Mouse (Mus musculus) adrenal gland (tissue): Measurements from ENCODE around the gene Vps13d.
"Not testable (repeated sequence)": the region's sequence is repeated elsewhere in the genome, so short reads cannot be mapped to it uniquely, and the experiment has no call there.

ENCODE experiments used
- intact Hi-C: fragments of 180-260 bp; cut with DNase I; formaldehyde crosslinking; loops from one replicate; pipeline ENCODE4 v1.15.1; 2025

Gene Vps13d

DNA sequence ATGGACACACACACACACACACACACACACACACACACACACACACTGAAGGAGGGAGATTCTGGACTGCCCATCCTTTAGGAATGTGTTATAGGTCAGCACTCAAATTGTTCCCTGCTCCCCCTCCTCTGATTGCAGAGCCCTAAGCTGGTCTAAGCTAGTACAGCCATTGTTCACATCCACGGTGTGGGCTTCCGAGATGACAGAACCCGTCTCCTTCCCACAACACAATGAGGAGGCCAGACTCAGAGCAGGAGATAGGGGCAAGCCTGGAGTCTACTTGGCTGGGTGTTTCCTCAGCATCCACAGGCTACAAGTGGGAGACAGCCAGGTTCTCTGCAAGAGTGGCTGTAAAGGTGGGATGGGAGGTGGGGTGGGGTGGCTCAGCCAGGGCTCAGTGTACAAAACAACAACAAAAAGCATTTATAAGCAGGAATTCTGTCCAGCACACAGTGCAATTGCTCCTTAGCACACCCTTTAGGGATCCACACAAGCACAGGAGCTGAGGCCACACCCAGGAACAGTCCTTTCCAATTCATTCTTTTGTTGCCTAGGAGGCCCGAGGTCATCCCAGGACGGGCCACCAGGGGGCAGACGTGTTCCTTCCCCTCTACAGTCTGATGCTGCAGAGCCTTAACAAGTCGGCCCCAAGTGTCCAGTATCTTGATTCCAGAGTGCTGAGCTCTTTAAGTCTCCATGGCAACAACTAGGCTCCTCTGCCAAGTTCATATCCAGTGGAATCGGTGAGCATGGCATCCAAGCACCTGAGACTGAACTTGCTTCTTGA is 19.4 kb upstream of the Vps13d start:
- intact Hi-C loops: loop anchor here (1.0 kb wide), 1 partner anchor 73 kb away; no protein-coding TSS in a partner anchor

- intact Hi-C loops: no loop called here
These were observed 16.3 kb upstream of the Vps13d start for GRCm38 (mm10) chr4:145211076-145211475.

DNA sequence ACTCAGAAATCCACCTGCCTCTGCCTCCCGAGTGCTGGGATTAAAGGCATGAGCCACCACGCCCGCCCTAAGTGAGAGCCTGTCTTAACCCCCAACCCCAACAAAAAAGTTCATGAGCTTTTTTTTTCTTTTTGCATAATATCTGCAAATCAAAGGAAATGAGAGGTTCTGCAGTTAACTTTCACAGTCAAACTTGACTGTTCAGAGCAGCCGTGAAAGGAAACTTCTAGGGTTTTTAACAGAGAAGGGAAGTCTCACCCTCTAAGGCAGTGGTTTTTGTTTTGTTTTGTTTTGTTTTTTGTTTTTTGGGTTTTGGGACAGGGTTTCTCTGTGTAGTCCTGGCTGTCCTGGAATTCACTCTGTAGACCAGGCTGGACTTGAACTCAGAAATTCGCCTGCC is 15.8 kb upstream of the Vps13d start:
- intact Hi-C loops: no loop called here

GRCm38 (mm10) chr4:145209690-145210088 is 14.9 kb upstream of the Vps13d start:
- intact Hi-C loops: no loop called here

DNA sequence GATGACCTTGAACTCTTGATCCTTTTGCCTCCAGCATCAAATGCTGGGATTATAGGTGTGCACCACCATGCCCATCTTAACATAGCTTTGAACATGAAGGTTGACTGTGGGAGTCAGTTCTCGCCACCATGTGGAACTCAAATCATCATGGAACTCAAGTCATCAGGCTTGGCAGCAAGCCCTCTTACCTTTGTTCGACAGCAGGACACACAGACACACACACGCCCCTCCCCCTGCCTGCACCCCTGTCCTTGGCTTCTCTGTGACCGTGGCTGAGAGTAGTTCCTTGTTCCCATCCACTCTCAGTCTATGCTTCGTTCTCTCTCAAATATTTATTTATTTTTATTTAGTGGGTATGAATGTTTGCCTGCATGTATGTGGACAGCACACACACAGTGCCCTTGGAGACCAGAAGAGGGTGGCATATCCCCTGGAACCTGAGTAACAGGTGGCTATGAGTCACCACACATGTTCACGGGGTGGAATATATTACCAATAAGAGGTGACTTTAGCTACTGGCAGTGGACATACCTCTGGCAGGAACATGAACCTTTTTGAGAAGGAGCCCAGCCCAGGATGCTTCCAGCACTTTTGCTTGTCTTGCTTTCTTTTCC is 14.4 kb upstream of the Vps13d start:
- intact Hi-C loops: no loop called here

DNA sequence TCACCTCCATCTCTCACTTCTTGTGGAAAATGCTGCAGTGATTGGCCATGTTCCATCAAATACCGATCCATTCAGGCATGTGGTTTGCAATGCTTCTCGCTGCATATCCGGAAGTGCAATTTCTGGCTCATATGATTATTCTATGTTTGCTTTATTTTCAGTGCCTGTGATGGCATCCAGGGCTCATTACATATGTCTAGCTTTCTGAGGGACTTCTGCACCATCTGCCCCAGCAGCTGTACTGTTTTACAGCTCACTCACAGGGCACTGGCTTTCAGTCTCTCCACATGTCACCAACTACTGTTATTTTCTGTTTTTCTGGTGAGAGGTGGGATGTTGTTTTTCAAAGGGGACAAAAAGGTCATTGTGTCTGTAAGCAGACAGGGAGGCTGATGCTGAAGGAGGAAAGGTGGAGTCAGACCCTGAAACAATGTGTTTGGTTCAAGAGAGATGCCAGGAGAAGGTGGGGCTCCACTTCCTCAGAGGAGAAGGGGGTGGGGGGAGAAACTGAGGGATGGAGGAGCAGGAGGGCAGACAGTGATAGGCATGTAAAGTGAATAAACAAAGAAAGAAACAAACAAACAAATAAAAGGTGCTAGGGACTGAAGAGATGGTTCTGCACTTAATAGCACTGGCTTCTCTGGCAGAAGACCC is 13.0 kb upstream of the Vps13d start:
- intact Hi-C loops: no loop called here

DNA sequence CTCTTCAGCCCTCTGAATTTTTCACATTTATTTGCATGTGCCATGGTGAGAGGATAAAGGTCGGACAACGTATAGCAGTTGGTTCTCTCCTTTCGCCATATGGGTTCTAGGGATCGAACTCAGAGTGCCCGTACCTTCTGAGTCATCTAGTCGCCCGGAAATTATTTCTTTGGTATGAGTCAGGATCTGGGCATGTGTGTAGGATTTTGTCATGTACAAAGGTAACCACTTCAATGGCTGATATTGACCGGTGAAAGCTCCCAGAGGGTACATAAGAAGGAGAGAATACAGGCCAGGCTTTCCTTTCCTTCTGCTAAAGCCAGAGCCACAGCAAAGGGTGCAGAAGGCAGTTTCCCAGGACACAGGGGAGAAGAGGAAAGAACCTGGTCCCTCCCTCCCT is 10.0 kb upstream of the Vps13d start:
- intact Hi-C loops: no loop called here

DNA sequence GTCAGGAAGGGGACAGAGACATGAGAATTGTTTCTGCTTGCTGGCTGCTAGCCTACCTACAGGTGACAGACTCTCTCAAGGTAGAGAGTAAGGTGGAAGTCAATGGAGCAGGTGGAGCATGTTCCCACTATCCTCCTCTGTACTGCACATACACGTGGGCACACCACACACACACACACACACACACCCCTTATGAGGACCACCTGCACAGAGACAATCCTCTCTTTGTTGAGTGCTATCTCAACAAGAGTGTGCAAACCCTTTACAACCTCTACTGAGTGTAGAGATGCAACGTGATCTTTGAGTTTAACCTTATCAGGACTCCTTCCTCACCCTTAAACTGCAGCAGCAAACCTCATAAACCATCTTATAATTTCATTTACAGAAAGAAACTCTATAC is 8.5 kb upstream of the Vps13d start:
- intact Hi-C loops: no loop called here

- intact Hi-C loops: no loop called here
These were observed 6.6 kb upstream of the Vps13d start for GRCm38 (mm10) chr4:145201424-145201823.

DNA sequence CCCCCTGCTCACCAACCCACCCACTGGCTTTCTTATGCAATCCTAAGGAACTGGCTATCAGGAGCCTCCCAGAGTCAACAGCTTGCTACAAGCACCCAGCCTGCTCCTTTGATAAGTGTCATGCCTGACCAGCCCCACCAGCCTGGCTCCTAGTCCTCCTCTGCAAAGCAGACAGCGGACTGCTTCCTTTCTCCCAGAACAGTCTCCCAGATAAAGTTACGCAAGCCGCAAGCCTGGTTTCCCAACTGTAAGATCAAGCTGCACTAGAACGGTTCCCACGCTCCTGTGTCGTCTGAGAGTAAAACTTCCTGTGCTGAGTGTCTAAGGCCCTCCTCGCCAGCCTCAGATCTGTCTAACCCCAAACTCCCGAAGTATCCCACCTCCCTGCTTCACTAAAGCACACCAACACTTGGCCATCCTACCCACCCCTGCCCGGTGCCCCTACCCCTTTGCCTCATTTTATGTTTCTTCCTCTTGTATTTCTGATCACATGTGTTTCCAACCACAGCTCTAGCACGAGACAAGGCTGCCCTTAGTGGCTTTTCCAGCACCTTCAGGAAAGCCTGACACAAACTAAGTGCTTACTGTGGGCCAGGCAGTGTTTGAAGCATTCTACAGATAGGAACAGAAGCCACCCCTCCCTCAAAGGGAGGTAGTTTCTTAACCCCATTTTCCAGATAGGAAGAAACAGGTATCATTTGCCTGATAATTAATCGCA is 5.3 kb upstream of the Vps13d start:
- intact Hi-C loops: loop anchor here (5.0 kb wide), 1 partner anchor 43 kb away; no protein-coding TSS in a partner anchor

DNA sequence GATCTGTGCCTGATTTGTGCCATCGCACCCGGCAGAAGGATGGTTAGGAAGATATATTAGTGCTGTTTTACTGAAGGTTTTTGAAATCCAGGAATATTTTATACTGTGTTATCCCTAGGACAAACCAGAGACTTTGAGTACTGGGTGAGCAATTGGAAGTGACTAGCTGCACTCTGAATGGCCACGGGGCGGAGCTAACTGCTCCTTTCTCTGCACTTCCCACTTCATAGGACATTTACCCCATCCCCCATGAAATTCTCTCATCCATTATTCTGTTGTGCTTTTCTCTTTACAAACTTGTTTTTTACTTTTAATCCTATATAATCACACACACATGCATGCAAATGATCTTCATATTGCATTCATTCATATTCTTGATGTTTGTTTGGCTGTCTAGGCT is 1.8 kb upstream of the Vps13d start:
- intact Hi-C loops: loop anchor here (5.0 kb wide), 1 partner anchor 39 kb away; no protein-coding TSS in a partner anchor

- intact Hi-C loops: loop anchor here (5.0 kb wide), 1 partner anchor 38 kb away; no protein-coding TSS in a partner anchor
These were observed 367 bp upstream of the Vps13d start for GRCm38 (mm10) chr4:145195172-145195571.

DNA sequence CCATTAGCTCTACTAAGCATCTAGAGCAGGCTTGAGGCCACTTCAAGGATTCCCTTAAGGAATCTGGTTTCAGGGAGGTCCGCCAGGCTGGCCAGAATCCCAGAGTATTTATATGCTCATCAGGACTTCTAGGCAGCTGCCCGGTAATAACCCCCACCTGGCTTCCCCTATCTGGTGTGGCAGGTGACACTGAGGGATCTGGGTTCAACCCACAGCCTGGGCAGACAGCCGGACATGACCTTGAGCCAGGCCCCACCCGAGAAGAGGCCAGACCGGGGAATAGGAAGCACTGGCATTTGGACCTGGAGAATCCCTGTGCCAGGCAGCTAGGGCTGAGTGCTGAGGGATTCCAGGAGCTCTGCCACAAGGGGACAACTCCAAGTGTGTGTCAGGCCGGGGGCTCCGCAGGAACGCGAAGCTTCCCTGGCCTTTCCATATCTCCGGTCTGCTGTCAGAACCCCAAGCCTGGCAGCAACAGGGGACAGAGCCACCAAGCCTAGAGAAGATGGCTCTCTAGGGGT is 754 bp downstream of the Vps13d start:
- intact Hi-C loops: no loop called here

DNA sequence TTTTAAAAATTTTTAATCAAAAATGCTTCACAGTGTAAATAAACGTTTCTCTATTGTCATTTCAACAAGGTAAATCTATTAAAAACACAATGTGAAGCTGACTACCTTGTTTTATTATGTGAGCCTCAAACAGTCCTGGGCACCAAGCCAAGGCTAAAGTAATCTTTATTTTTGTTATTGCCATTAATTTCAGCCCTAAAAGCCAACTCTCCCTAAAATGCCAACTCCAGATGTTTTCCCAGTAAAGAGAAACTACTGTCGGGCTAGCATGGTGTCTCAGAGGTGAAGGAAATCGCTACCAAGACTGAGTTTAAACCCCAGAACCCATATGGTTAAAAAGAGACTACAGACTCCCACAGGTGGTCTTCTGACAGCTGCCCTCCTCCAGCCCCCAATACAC is 1.4 kb downstream of the Vps13d start:
- intact Hi-C loops: no loop called here

- intact Hi-C loops: no loop called here
These were observed 2.1 kb downstream of the Vps13d start for GRCm38 (mm10) chr4:145192686-145193085.

- intact Hi-C loops: no loop called here
These were observed 6.2 kb downstream of the Vps13d start for GRCm38 (mm10) chr4:145188561-145188960.

DNA sequence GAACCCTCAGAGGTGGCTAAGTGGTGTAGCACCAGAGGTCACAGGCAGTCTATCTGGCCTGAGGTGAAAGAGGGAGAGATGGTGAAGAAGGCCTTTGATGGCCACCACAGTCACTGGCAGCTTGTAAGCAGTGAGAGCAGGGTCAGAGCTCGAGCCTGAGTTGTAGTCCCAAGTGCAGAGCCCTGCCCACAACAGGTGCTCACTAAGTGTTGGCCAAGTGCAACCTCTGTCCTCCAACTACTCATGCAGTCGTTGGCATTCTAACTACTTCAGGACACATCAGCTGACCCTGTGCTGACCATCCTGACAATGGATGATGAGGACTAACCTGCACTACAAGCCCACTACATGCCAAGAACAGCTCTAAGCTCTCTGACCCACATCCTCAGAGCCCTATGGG is 7.2 kb downstream of the Vps13d start:
- intact Hi-C loops: no loop called here

DNA sequence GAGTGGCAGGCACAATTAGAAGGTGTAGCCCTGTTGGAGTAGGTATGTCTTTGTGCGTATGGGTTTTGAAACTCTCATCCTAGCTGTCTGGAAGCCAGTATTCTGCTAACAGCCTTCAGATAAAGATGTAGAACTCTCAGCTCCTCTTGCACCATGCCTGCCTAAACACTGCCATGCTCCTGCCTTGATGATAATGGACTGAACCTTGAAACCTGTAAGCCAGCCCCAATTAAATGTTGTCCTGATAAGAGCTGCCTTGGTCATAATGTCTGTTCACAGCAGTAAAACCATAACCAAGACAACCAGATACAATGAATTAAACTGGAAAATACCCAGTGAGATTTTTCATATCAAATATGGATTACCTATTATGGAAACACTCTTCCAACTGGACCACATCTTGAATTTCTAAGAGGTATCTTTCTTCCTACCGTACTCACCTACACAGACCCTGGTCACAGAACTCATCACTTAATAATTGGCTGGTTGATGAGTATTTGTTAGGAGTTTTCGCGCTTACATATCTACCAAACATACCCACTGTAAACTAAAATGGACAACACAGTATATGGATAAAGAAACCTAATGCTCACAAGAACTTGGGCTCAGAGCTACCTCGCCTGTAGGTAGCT is 15.8 kb downstream of the Vps13d start:
- intact Hi-C loops: no loop called here

GRCm38 (mm10) chr4:145165542-145165941 is 29.3 kb downstream of the Vps13d start:
- intact Hi-C loops: not testable (repeated sequence)

- intact Hi-C loops: no loop called here
These were observed 30.7 kb downstream of the Vps13d start for GRCm38 (mm10) chr4:145164111-145164510.

- intact Hi-C loops: no loop called here
These were observed 33.6 kb downstream of the Vps13d start for GRCm38 (mm10) chr4:145161243-145161642.
